In the genomic region with DNA sequence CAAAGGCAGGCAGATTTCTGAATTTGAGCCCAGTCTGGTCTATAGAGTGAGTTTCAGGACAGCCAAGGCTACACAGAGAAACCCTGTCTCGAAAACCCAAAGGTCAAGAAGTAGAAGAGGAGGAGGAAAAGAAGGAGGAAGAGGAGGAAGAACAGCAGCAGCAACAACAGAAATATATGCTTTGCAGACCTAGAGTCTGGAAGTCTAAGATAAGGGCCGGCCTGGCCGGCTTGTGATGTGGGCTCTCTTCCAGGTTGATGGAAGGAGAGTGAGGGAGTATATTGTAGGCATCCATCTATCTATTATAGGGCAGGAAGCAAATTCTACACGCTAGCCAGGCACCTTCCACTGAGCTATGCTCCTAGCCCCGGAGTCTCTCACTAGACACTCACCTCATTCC, we compare ENCODE assay signal across 22 mouse cellular contexts.
A peak's percentile ranks its signal among the peaks of the same experiment; 100 is the strongest.
DNase-seq lines count a peak whose midpoint lies in the region; ATAC-seq and TF ChIP-seq lines count a peak whose summit lies in the region.
"Had no signal": no experiment of that assay in that cellular context is flagged by ENCODE, and none has a peak within 500 bp of the region (broad histone marks: within the 10 kb centered on the region; RNA-seq: fewer than 3 reads in every experiment).

No protein-coding gene starts in this region.

- H3K9me3 ChIP-seq in heart, embryonic 11.5 days (replicated peaks; ENCODE audit: control insufficient read depth, low read length), result no peaks in the 10 kb centered on the region
- H3K9me3 ChIP-seq in liver, embryonic 16.5 days (replicated peaks; ENCODE audit: control insufficient read depth, low read length), result no peaks in the 10 kb centered on the region
- H3K9me3 ChIP-seq: embryonic facial prominence, embryonic 15.5 days; forebrain, embryonic 12.5 days; lung, embryonic 15.5 days had no signal

- no peak for DNase-seq in heart, adult 18-20 months
- DNase-seq in liver, result peak; percentile 68
- DNase-seq in gastrocnemius, postnatal 25 days, result no peak
- no peak for DNase-seq in testis, postnatal 14 days (ENCODE audit: low spot score)
- DNase-seq in kidney, adult 11 months, result no peak
- DNase-seq: adrenal gland, adult 2 months; cerebellum, adult 9-10 months; gastrocnemius, adult 2 months; kidney, postnatal 36 days; lung, postnatal 36 days; thymus, adult 2 months; thymus, postnatal 4 days had no signal

- no peak overlapping the region; the same call in 1 of the 2 replicates for H3K4me2 ChIP-seq in heart, embryonic 11.5 days
- H3K4me2 ChIP-seq in liver, embryonic 16.5 days (ENCODE audit: low read depth, low read length), result no peak overlapping the region
- H3K4me2 ChIP-seq: embryonic facial prominence, embryonic 15.5 days; forebrain, embryonic 12.5 days; lung, embryonic 15.5 days had no signal

- H3K9ac ChIP-seq in heart, embryonic 11.5 days (ENCODE audit: low read depth, low read length), result no peak overlapping the region
- H3K9ac ChIP-seq in liver, embryonic 16.5 days (ENCODE audit: low read depth, low read length), result no peak overlapping the region
- H3K9ac ChIP-seq: embryonic facial prominence, embryonic 15.5 days; forebrain, embryonic 12.5 days; lung, embryonic 15.5 days had no signal

- peak overlapping the region; percentile 76; the same call in 1 of the 2 replicates for H3K27ac ChIP-seq in heart, embryonic 11.5 days (ENCODE audit: low read depth, low read length)
- H3K27ac ChIP-seq in bone marrow, adult 2 months (ENCODE audit: control insufficient read depth, insufficient read depth, low read depth, low read length, poor library complexity), result peak overlapping the region; percentile 11; the same call in 1 of the 2 replicates
- peak overlapping the region; percentile 61; the same call in 1 of the 2 replicates for H3K27ac ChIP-seq in liver, embryonic 16.5 days (ENCODE audit: low read length)
- H3K27ac ChIP-seq: embryonic facial prominence, embryonic 15.5 days; forebrain, embryonic 12.5 days; gastrocnemius, adult 2 months; lung, embryonic 15.5 days had no signal

- no peak overlapping the region for H3K4me3 ChIP-seq in heart, embryonic 11.5 days (ENCODE audit: low read depth, low read length)
- no peak overlapping the region for H3K4me3 ChIP-seq in bone marrow, adult 2 months (replicated peaks; ENCODE audit: control insufficient read depth, low read depth, low read length)
- no peak overlapping the region for H3K4me3 ChIP-seq in liver, embryonic 16.5 days (ENCODE audit: low read depth, low read length)
- H3K4me3 ChIP-seq: embryonic facial prominence, embryonic 15.5 days; forebrain, embryonic 12.5 days; gastrocnemius, adult 2 months; lung, embryonic 15.5 days had no signal

- 49% methylated on average over 5 of the region's 5 CpGs for WGBS in heart, embryonic 11.5 days (ENCODE audit: insufficient replicate concordance)
- WGBS in bone marrow, adult 2 months, result 63% methylated on average over 5 of the region's 5 CpGs
- 20% methylated on average over 5 of the region's 5 CpGs for WGBS in liver, embryonic 16.5 days (ENCODE audit: insufficient replicate concordance)

- no peak for TF ChIP-seq POLR2A in bone marrow, adult 2 months (IDR thresholded peaks at IDR 0.05; ENCODE audit: borderline replicate concordance, control insufficient read depth, low read depth, low read length)

- H3K36me3 ChIP-seq in heart, embryonic 11.5 days (ENCODE audit: control insufficient read depth, insufficient read depth, low read length), result no peaks in the 10 kb centered on the region
- no peaks in the 10 kb centered on the region for H3K36me3 ChIP-seq in liver, embryonic 16.5 days (ENCODE audit: control insufficient read depth, insufficient read depth)
- H3K36me3 ChIP-seq: embryonic facial prominence, embryonic 15.5 days; forebrain, embryonic 12.5 days; lung, embryonic 15.5 days had no signal

- H3K4me1 ChIP-seq in heart, embryonic 11.5 days (ENCODE audit: control insufficient read depth, insufficient read depth, low read length), result peaks cover 44% of the 10 kb centered on the region
- H3K4me1 ChIP-seq in bone marrow, adult 2 months (ENCODE audit: control insufficient read depth, insufficient read depth, low read length), result peaks cover 20% of the 10 kb centered on the region
- H3K4me1 ChIP-seq in liver, embryonic 16.5 days (ENCODE audit: control insufficient read depth, low read depth, low read length), result peaks cover 48% of the 10 kb centered on the region
- H3K4me1 ChIP-seq: forebrain, embryonic 12.5 days had no signal

- ATAC-seq in heart, embryonic 11.5 days (replicated peaks; ENCODE audit: insufficient number of reproducible peaks, low FRiP score, low TSS enrichment), result peak; percentile 66
- ATAC-seq in liver, embryonic 16.5 days (ENCODE audit: low read depth), result peak; percentile 47
- ATAC-seq: CD4-positive, CD25-positive, alpha-beta regulatory T cell, adult 4 months; hindbrain, postnatal 0 days; intestine, embryonic 16.5 days; Patski had no signal

- TF ChIP-seq CTCF in bone marrow, adult 2 months (IDR thresholded peaks at IDR 0.05; ENCODE audit: control insufficient read depth, insufficient read depth, low read length), result no peak

- no peaks in the 10 kb centered on the region for H3K27me3 ChIP-seq in heart, embryonic 11.5 days (ENCODE audit: control insufficient read depth, insufficient read depth, low read length)
- no peaks in the 10 kb centered on the region for H3K27me3 ChIP-seq in liver, embryonic 16.5 days (ENCODE audit: control insufficient read depth, insufficient read depth, low read depth, low read length)
- H3K27me3 ChIP-seq: embryonic facial prominence, embryonic 15.5 days; forebrain, embryonic 12.5 days; lung, embryonic 15.5 days; Patski had no signal

Comparison
In these comparisons a context has a peak if more than half of its experiments do, and no peak if none do; other contexts are left out.
1. H3K27ac ChIP-seq: peak in every context shown above with its lines; median percentile 76 in heart, embryonic 11.5 days; 61 in liver, embryonic 16.5 days; 11 in bone marrow, adult 2 months.